Mouse (Mus musculus) CD4-positive helper T cell, adult 2 months (primary cell): ENCODE results near the gene Syt2.

Experiments used
- DNase-seq: peaks from one replicate; pipeline ENCODE4 v3.0.0-alpha.2; 2012; ENCODE audit warnings: low read depth, missing footprints, low spot score

The Syt2 gene

GRCm38 (mm10) chr1:134646261-134646962, at the start of gene Syt2:
Gene Syt2, plus strand, starts transcription at chr1:134646677.
- DNase-seq: peak; percentile 24

GRCm38 (mm10) chr1:134597339-134598054, 49.0 kb upstream of the Syt2 start:
- DNase-seq: no peak

- DNase-seq: no peak
These were observed 42.4 kb upstream of the Syt2 start for GRCm38 (mm10) chr1:134604086-134604485.

GRCm38 (mm10) chr1:134605670-134606069, 40.8 kb upstream of the Syt2 start:
- no peak for DNase-seq

GRCm38 (mm10) chr1:134606381-134606780, 40.1 kb upstream of the Syt2 start:
- DNase-seq: no peak

DNA sequence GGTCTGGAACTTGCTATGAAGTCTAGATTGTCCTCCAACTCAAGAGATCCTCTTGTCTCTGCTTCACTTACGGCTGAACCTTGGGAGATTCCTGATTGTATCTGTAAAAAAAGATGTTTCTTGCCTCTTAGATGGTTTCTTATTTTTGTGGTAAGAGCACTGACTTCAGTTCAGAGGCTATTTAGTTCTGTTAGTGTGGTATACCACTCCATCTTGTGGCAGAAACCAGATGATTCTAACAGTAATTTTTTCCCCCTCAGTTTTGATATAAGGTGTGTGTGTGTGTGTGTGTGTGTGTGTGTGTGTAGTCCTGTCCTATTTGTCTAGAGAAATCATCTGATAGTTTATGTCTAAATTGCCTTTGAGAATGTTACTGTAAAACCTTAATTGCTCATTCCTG, 39.2 kb upstream of the Syt2 start:
- DNase-seq: peak; percentile 20

DNA sequence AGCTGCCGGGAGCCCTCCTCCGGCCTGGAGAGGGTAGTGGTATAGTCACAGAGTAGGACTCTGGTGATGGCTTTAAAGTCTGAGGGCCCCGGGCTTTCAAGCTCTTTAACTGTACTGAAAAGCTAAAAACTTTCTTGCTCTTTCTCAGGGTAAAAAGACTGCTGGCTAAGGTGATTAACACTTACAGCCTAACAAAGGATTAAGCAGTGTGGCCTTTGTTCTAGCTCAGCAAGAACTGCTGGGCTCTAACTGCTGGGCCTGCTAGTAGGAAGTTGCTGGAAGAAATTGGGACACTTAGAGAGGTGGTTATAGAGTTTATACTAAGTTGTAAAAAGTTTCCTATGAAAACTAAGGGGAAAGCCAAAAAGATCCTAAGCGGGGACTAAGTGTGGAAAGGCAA, 37.3 kb upstream of the Syt2 start:
- DNase-seq: no peak

- DNase-seq: no peak
These were observed 31.9 kb upstream of the Syt2 start for GRCm38 (mm10) chr1:134614554-134614953.

DNA sequence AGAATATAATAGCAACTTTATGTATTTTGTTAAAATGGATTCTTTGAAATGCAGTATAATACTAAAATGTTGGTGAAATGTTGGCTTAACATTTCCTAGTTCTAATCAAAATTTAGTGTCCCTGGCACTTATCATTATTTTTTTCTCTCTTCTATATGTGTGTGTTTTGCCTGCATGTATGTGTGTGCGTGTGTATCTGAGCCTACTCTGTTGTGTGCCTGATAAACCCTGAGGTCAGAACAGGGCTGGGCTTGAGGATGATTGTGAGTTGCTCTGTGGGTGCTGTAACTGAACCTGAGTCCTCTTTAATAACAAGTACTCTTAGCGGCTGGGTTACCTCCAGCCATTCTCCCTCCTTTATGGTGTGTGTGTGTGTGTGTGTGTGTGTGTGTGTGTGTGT, 31.5 kb upstream of the Syt2 start:
- DNase-seq: no peak

- DNase-seq: no peak
These were observed 28.8 kb upstream of the Syt2 start for GRCm38 (mm10) chr1:134617656-134618055.

GRCm38 (mm10) chr1:134625325-134625724, 21.2 kb upstream of the Syt2 start:
- DNase-seq: no peak

- no peak for DNase-seq
These were observed 17.0 kb upstream of the Syt2 start for GRCm38 (mm10) chr1:134629455-134629854.

DNA sequence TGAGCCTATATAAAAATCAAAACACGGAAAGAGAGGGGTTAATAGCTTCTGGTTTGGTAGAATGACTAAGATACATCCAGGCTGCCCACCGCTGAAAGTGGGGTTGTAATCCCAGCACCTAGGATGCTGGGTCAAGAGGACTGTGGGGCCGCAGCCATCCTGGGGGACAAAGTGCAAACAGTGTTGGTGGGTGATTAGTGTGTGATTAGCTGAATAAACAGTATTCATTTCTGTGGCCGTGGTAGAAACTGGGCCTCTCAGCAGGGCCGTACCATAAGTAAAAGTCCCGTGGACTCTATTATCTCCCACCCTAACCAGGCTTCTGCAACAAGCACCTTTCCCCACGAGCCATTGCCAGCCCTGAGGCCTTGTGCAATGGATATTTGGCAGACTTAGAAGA, 12.2 kb upstream of the Syt2 start:
- no peak for DNase-seq

GRCm38 (mm10) chr1:134636245-134636644, 10.2 kb upstream of the Syt2 start:
- no peak for DNase-seq

- peak; percentile 26 for DNase-seq
These were observed 9.8 kb upstream of the Syt2 start for GRCm38 (mm10) chr1:134636684-134637083.

- DNase-seq: no peak
These were observed 8.4 kb upstream of the Syt2 start for GRCm38 (mm10) chr1:134638041-134638440.

DNA sequence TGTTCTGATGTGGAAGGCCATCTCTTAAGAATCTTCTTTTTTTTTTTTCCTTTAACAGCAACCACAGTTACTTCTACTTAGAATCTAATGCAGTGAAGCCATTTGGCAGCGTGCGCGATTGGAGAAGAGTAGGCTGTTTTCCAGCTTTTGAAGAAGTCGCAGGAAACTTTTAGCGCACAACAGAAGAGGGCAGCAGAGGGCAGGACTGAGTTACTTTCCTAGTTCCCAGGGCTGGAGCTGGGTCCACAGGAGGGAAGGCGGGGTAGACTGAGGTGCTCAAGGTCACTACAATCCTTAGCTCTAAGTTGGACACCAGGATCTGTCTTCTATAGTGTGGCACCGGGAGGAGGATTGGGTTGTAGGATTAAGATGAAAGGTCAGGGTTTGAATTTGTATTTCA, 8.0 kb upstream of the Syt2 start:
- no peak for DNase-seq

DNA sequence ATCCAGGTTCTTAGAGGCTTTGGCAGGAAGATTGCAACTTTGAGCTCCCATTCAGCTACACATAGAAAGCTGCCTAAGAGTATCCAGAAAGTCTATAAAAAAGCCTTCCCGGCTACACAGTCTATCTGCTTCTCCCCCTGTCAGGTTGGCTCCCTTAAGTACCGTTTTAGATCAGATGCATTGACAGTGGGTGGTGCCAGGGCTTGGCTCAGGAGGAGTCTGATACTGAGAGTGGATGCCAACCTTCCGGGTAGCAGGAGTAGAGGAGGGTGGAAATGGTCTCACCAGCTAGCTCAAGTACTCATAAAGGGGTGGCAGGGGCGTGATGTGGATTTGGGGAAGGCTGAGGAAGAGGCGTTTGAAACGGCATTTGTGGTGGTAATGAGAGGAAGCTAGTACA, 7.0 kb upstream of the Syt2 start:
- no peak for DNase-seq

- no peak for DNase-seq
These were observed 5.0 kb upstream of the Syt2 start for GRCm38 (mm10) chr1:134641507-134641906.

DNA sequence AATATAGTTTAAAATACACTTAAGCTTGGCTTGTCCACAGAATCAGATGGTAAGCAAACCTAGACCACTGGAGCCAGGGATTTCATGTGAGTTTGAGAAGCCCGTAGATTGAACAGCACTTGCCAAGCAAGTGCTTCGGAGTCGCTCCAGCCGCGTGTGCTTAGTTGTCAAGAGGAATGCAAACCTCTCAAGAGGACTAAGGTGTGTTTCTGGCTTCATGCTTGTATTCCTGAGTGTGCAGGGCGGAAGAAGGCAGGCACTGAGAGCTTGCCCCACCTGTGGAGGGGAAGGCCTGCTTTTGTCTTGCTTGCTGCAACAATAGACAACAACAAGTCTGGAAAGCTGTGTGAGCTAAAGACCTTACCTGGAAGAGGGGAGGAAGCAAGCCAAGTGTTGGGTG, 2.8 kb upstream of the Syt2 start:
- DNase-seq: no peak

GRCm38 (mm10) chr1:134645408-134646200, 873 bp upstream of the Syt2 start:
- no peak for DNase-seq

DNA sequence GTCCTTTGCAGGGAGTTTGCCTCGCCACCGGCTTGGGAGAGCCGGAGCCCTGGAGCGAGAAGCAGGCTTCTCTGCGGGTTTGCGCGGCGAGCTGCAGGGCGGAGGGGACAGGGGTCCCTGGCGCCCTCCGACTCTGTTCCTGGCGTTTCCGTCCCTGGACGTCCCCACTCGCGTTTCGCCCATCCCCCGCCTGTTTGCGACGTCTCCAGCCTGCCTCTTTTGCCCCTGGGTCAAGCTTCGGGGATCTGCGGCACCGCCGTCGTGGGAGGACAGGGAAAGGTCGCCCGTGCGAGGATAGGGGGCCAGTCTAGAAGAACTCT, 446 bp downstream of the Syt2 start:
- DNase-seq: no peak

- DNase-seq: no peak
These were observed 1.1 kb downstream of the Syt2 start for GRCm38 (mm10) chr1:134647591-134647990.
